Mouse (Mus musculus) thymus, adult 2 months (tissue): ENCODE data around the gene Nxph4.

Source experiments
- CTCF ChIP-seq: fragments of 200-500 bp; IDR thresholded peaks from 2 replicates; pipeline ENCODE4 v1.5.1; 2012; ENCODE audit warnings: mild to moderate bottlenecking, control low read depth, low read length, moderate library complexity, borderline replicate concordance; ENCODE audit not compliant: control insufficient read depth, poor library complexity, insufficient read depth; ENCODE audit errors: extremely low read depth
- POLR2A ChIP-seq: fragments of 200-500 bp; IDR thresholded peaks from 2 replicates; pipeline ENCODE4 v1.6.1; 2012; ENCODE audit warnings: mild to moderate bottlenecking, low read length, control low read depth, moderate library complexity; ENCODE audit not compliant: control insufficient read depth, poor library complexity, insufficient read depth; ENCODE audit errors: extremely low read depth

GRCm38 (mm10) chr10:127581291-127581690 lies 46.9 kb upstream of the Nxph4 start:
- TF ChIP-seq CTCF (no peak), POLR2A (no peak)
